Mouse (Mus musculus) hindbrain, embryonic 13.5 days (tissue): ENCODE measurements at regions not wholly inside any gene's neighbourhood (a gene's known extent, or its start where the extent isn't known, plus 50 kb on each side); places are given as distances from the start of the nearest gene placed in this dataset.

Source experiments
- ATAC-seq: fragments of 200-750 bp; cut with Nextera tagmentation; 2 replicates; pipeline ENCODE4 v1.8.0; 2017; ENCODE audit warnings: moderate TSS enrichment; ENCODE audit not compliant: low FRiP score
- H3K27ac ChIP-seq: fragments of 300-500 bp; sonication (generic); 2 replicates; pipeline ENCODE4 v1.5.1; 2015; ENCODE audit warnings: inconsistent platforms, mild to moderate bottlenecking, moderate library complexity
- H3K27me3 ChIP-seq: fragments of 300-500 bp; sonication (generic); 2 replicates; pipeline ENCODE4 v1.6.1; 2015; ENCODE audit warnings: mild to moderate bottlenecking, inconsistent platforms
- H3K36me3 ChIP-seq: fragments of 300-500 bp; sonication (generic); 2 replicates; pipeline ENCODE4 v1.6.1; 2015; ENCODE audit warnings: mild to moderate bottlenecking, inconsistent platforms
- H3K4me1 ChIP-seq: fragments of 300-500 bp; sonication (generic); replicated peaks from 2 replicates; pipeline ENCODE4 v1.6.1; 2015; ENCODE audit warnings: inconsistent platforms
- H3K4me2 ChIP-seq: fragments of 300-500 bp; sonication (generic); 2 replicates; pipeline ENCODE4 v1.6.1; 2015; ENCODE audit warnings: inconsistent platforms, mild to moderate bottlenecking, moderate library complexity
- H3K4me3 ChIP-seq: fragments of 300-500 bp; sonication (generic); 2 replicates; pipeline ENCODE4 v1.5.1; 2015; ENCODE audit warnings: mild to moderate bottlenecking, inconsistent platforms
- H3K9ac ChIP-seq: fragments of 300-500 bp; sonication (generic); 2 replicates; pipeline ENCODE4 v1.6.1; 2015; ENCODE audit warnings: mild to moderate bottlenecking, inconsistent platforms
- H3K9me3 ChIP-seq: fragments of 300-500 bp; sonication (generic); 2 replicates; pipeline ENCODE4 v1.6.1; 2016; ENCODE audit warnings: inconsistent platforms
- WGBS: fragments of 180-500 bp; shearing (Covaris S2); methylation state at CpG from one replicate; pipeline ENCODE4 v1.1.7; 2015; 5-methylcytosine and 5-hydroxymethylcytosine counted together

- Histone ChIP-seq H3K4me1 (no peaks in the 10 kb centered on the region), H3K27ac (no peak overlapping the region), H3K4me3 (no peak overlapping the region), H3K9ac (no peak overlapping the region), H3K27me3 (no peaks in the 10 kb centered on the region), H3K36me3 (no peaks in the 10 kb centered on the region), H3K4me2 (no peak overlapping the region), H3K9me3 (no peaks in the 10 kb centered on the region)
- no peak for ATAC-seq
These were observed 256.8 kb downstream of the Mreg start for GRCm38 (mm10) chr1:71955331-71955730.

- Histone ChIP-seq H3K27me3 (no peaks in the 10 kb centered on the region), H3K9me3 (no peaks in the 10 kb centered on the region), H3K4me3 (no peak overlapping the region), H3K36me3 (no peaks in the 10 kb centered on the region), H3K27ac (no peak overlapping the region), H3K4me2 (no peak overlapping the region), H3K9ac (no peak overlapping the region), H3K4me1 (no peaks in the 10 kb centered on the region)
- ATAC-seq, result no peak
- WGBS, result 83% methylated on average over 6 of the region's 6 CpGs
These were observed 258.8 kb downstream of the Mreg start for GRCm38 (mm10) chr1:71953292-71953691.

- Histone ChIP-seq H3K9ac (no peak overlapping the region), H3K27ac (no peak overlapping the region), H3K4me3 (no peak overlapping the region), H3K4me1 (no peaks in the 10 kb centered on the region), H3K9me3 (no peaks in the 10 kb centered on the region), H3K4me2 (no peak overlapping the region), H3K36me3 (no peaks in the 10 kb centered on the region), H3K27me3 (no peaks in the 10 kb centered on the region)
- WGBS, result 91% methylated on average over 7 of the region's 7 CpGs
- no peak for ATAC-seq
These were observed 262.6 kb downstream of the Mreg start for GRCm38 (mm10) chr1:71949549-71949948.

DNA sequence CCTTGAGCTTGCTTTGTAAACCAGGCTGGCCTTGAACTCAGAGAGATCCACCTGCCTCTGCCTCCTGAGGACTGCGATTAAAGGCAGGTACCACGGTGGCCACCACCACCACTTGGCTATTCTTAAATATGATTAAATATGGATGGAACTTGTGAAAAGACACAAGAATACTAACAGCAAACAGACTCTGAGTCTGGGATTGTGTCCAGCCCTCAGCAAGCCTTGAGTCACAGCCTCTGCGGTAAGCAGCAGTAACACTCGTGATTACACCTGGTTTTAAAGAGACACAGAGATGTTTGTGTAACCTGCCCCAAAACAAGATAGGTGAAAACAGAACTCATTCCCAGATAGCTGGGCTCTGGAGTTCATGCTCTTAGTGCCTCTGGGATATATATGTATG is 263.4 kb downstream of the Mreg start:
- H3K27ac ChIP-seq, result no peak overlapping the region
- no peaks in the 10 kb centered on the region for H3K27me3 ChIP-seq
- no peak overlapping the region for H3K4me3 ChIP-seq
- H3K9ac ChIP-seq, result no peak overlapping the region
- ATAC-seq, result no peak
- no peaks in the 10 kb centered on the region for H3K4me1 ChIP-seq
- no peaks in the 10 kb centered on the region for H3K9me3 ChIP-seq
- H3K4me2 ChIP-seq, result no peak overlapping the region
- no peaks in the 10 kb centered on the region for H3K36me3 ChIP-seq
- 93% methylated on average over 4 of the region's 4 CpGs for WGBS

- Histone ChIP-seq H3K4me1 (no peaks in the 10 kb centered on the region), H3K27me3 (no peaks in the 10 kb centered on the region), H3K36me3 (no peaks in the 10 kb centered on the region), H3K4me2 (no peak overlapping the region), H3K4me3 (no peak overlapping the region), H3K9ac (no peak overlapping the region), H3K9me3 (no peaks in the 10 kb centered on the region), H3K27ac (no peak overlapping the region)
- ATAC-seq, result no peak
- WGBS, result 92% methylated on average over 2 of the region's 2 CpGs
These were observed 264.6 kb downstream of the Mreg start for GRCm38 (mm10) chr1:71947506-71947905.

DNA sequence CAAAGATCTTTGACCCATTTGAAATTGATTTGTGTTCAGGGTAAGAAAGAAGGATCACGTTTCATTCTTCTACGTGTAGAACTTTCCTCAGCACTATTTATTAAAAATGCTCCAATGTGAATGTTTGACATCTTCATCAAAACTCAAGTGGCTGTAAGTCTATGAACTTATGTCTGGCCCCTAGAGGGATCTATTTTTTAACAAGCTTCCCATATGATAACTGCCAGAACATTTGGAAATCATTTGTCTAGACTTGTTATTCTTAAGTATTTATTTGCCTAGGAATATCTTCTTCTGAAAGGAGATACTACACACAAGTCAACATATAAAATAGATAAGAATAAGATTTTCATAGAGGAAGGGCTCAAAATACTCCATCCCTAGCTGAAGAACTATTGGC is 265.2 kb downstream of the Mreg start:
- H3K9me3 ChIP-seq, result no peaks in the 10 kb centered on the region
- H3K27me3 ChIP-seq, result no peaks in the 10 kb centered on the region
- WGBS, result 64% methylated on average over 2 of the region's 2 CpGs
- no peak overlapping the region for H3K4me3 ChIP-seq
- H3K4me1 ChIP-seq, result no peaks in the 10 kb centered on the region
- no peaks in the 10 kb centered on the region for H3K36me3 ChIP-seq
- H3K9ac ChIP-seq, result no peak overlapping the region
- no peak overlapping the region for H3K4me2 ChIP-seq
- no peak for ATAC-seq
- H3K27ac ChIP-seq, result no peak overlapping the region

DNA sequence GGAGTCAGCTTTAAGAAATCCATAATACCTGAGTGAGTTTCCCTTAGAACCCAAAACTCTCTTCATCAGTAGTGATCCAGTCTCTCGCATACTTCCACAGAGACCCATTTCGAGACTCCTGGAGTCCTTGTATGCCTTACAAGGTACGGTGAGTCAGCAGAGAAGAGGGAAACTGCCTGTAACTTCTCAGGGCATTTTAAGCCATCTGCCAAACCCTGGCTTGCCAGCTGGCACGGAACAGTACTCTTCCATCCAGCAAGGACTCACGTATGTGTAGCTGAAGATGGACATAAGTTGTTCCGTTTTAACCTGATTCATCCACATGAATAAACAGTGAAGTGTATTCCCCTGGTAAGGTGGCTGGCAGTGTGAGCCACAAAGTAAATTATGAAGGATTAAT is 267.0 kb downstream of the Mreg start:
- Histone ChIP-seq H3K27me3 (no peaks in the 10 kb centered on the region), H3K4me2 (no peak overlapping the region), H3K9ac (no peak overlapping the region), H3K4me3 (no peak overlapping the region), H3K27ac (no peak overlapping the region), H3K9me3 (no peaks in the 10 kb centered on the region), H3K4me1 (0 out of 2 replicates have a peak, but pooled peaks cover 6% of the 10 kb centered on the region), H3K36me3 (no peaks in the 10 kb centered on the region)
- ATAC-seq, result no peak
- 91% methylated on average over 6 of the region's 6 CpGs for WGBS

DNA sequence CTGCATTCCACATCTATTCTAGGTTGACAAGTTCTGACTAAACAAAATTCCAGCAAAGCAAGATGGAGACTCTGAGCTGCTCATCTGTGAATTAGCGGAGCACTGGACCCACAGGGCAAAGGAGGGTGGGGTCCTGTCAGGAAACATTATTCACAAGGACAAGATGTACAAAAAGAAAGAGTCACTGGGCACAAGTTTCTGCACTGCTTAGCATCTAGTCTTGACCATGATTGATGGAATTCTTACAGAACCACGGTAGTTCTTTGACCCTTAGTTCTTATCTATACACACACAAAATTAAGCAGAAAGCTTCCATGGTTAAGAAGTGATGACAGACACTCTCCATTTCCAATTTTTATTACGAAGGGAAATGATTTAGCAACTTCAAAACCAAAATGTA is 267.6 kb downstream of the Mreg start:
- no peak overlapping the region for H3K9ac ChIP-seq
- H3K27ac ChIP-seq, result no peak overlapping the region
- no peak overlapping the region for H3K4me3 ChIP-seq
- WGBS, result 77% methylated on average over 3 of the region's 3 CpGs
- 0 out of 2 replicates have a peak, but pooled peaks cover 6% of the 10 kb centered on the region for H3K4me1 ChIP-seq
- no peaks in the 10 kb centered on the region for H3K27me3 ChIP-seq
- no peak for ATAC-seq
- no peaks in the 10 kb centered on the region for H3K36me3 ChIP-seq
- H3K4me2 ChIP-seq, result no peak overlapping the region
- H3K9me3 ChIP-seq, result no peaks in the 10 kb centered on the region

DNA sequence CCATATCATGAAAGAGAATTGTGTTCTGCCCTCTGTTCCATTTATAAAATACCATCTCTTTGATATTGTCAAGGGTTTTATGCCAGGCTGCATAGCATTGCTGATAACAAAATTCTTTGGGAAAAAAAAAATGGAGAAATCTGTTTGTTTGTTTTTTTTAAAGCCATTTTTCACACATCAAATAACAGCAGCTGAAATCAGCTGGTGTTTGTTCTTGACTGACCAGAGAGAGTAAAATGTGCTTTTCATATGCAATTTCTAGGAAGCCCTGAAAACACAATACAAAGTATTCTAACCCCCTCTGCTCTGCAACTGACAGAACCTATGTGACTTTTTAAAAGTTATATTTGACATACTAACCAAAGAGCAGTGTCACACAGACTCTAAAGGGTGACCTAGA is 270.0 kb downstream of the Mreg start:
- Histone ChIP-seq H3K27me3 (no peaks in the 10 kb centered on the region), H3K4me3 (no peak overlapping the region), H3K9me3 (no peaks in the 10 kb centered on the region), H3K9ac (no peak overlapping the region), H3K4me2 (no peak overlapping the region), H3K36me3 (no peaks in the 10 kb centered on the region), H3K4me1 (0 out of 2 replicates have a peak, but pooled peaks cover 14% of the 10 kb centered on the region), H3K27ac (no peak overlapping the region)
- no peak for ATAC-seq

DNA sequence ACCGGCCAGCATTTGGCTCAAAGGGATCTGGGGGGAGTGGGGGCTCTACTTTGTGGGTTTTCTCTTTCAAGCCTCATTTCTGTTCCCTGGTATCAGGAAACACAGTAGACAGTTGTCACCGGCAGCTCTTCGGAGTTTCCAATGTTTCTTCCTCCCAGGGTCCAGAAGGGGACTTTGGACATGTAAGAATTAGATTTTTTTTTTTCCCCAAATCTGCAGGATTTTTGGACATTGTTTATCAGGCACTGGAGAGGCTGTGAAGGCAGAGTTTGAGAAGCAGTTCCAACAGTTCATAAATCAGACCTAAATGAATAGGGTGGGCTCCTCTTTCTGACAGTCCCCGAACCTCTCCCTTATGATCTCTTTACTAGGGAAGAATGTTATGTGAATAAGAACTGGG is 270.4 kb downstream of the Mreg start:
- no peak overlapping the region for H3K9ac ChIP-seq
- ATAC-seq, result no peak
- no peaks in the 10 kb centered on the region for H3K27me3 ChIP-seq
- H3K9me3 ChIP-seq, result no peaks in the 10 kb centered on the region
- H3K4me3 ChIP-seq, result no peak overlapping the region
- 53% methylated on average over 4 of the region's 4 CpGs for WGBS
- H3K36me3 ChIP-seq, result no peaks in the 10 kb centered on the region
- H3K4me1 ChIP-seq, result 0 out of 2 replicates have a peak, but pooled peaks cover 14% of the 10 kb centered on the region
- H3K27ac ChIP-seq, result no peak overlapping the region
- H3K4me2 ChIP-seq, result no peak overlapping the region

- no peaks in the 10 kb centered on the region for H3K36me3 ChIP-seq
- WGBS, result 21% methylated on average over 4 of the region's 4 CpGs
These were observed 271.2 kb downstream of the Mreg start for GRCm38 (mm10) chr1:71940900-71941299.

DNA sequence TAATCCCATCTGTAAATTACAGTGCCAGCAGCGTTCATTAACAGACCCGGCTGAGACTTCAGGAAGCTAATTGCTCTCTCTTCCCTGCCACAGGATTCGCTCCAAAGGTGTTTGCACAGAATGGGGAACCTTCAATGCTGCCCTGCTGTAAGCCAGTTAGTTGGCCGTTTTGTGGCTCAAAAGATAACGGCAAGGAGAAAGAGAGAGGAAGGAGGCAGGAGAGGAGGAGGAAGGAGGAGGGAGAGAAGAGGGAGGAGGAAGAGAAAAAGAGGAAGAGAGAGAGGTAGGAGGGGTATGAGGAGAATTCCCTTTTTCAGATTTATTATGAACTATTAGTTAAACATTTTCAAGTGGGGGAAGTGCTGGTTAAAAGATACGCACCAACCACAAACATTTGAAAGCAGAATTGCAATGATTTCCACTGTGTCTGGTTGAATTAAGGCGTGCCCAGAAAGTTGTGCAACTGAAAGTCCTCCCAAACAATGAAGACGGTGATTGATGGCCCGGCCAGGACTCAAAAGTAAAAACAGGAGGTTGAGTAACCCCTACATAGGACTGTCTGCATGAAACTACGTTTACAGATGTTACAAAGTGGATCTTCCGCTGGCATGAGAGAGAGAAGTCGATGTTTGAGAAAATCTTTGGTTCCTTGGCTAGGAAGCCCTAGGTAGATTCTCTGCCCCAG is 273.6 kb downstream of the Mreg start:
- no peaks in the 10 kb centered on the region for H3K36me3 ChIP-seq
- 58% methylated on average over 12 of the region's 12 CpGs for WGBS
- 0 out of 2 replicates have a peak, but pooled peaks cover 14% of the 10 kb centered on the region for H3K4me1 ChIP-seq
- H3K27ac ChIP-seq, result no peak overlapping the region
- no peak overlapping the region for H3K4me2 ChIP-seq
- H3K4me3 ChIP-seq, result no peak overlapping the region
- no peak overlapping the region for H3K9ac ChIP-seq
- no peaks in the 10 kb centered on the region for H3K27me3 ChIP-seq
- no peak for ATAC-seq
- H3K9me3 ChIP-seq, result no peaks in the 10 kb centered on the region

More at GRCm38 (mm10) chr1:71940900-71941299, 271.2 kb downstream of the Mreg start:
- 0 out of 2 replicates have a peak, but pooled peaks cover 14% of the 10 kb centered on the region for H3K4me1 ChIP-seq
- H3K27me3 ChIP-seq, result no peaks in the 10 kb centered on the region
- H3K9me3 ChIP-seq, result no peaks in the 10 kb centered on the region
- no peak overlapping the region for H3K4me2 ChIP-seq
- no peak overlapping the region for H3K4me3 ChIP-seq
- no peak for ATAC-seq
- H3K9ac ChIP-seq, result no peak overlapping the region
- no peak overlapping the region for H3K27ac ChIP-seq

GRCm38 (mm10) chr1:71937922-71938321 is 274.2 kb downstream of the Mreg start:
- H3K27me3 ChIP-seq, result no peaks in the 10 kb centered on the region

More at GRCm38 (mm10) chr1:71937922-71938321, 274.2 kb downstream of the Mreg start:
- Histone ChIP-seq H3K4me3 (no peak overlapping the region), H3K4me2 (no peak overlapping the region), H3K36me3 (no peaks in the 10 kb centered on the region), H3K27ac (no peak overlapping the region), H3K9me3 (no peaks in the 10 kb centered on the region), H3K4me1 (0 out of 2 replicates have a peak, but pooled peaks cover 14% of the 10 kb centered on the region), H3K9ac (no peak overlapping the region)
- WGBS, result 77% methylated on average over 8 of the region's 8 CpGs
- ATAC-seq, result no peak
